Mouse (Mus musculus): ENCODE measurements around the gene Riok1. TPM values are rescaled to one million over a fixed set of nuclear protein-coding genes. Genes with fewer than 3 reads are reported as not detected.
A peak's percentile ranks its signal among the peaks of the same experiment; 100 is the strongest.

Riok1 gene
- total RNA-seq, 2 experiments from 2014 or later: 9.2 to 11.9 TPM

GRCm38 (mm10) chr13:38049888-38050287 lies 13.1 kb downstream of the Riok1 start:
- DNase-seq: no peak
- intact Hi-C loops (cut with DNase I; ENCODE audit: low total_unique reads): no loop called here

GRCm38 (mm10) chr13:38062678-38063077 lies 25.9 kb downstream of the Riok1 start:
- no peak for DNase-seq
- intact Hi-C loops (cut with DNase I; ENCODE audit: low total_unique reads): loop anchor here (10.0 kb wide), 2 partner anchors 142 to 522 kb away; partner anchors contain the start of gene Snrnp48

- intact Hi-C loops (cut with DNase I; ENCODE audit: low total_unique reads): loop anchor here (10.0 kb wide), 2 partner anchors 140 to 520 kb away; partner anchors contain the start of gene Snrnp48
- DNase-seq: peak; percentile 19
Measured at GRCm38 (mm10) chr13:38064854-38065663, 28.3 kb downstream of the Riok1 start.

GRCm38 (mm10) chr13:38070945-38071344 lies 34.1 kb downstream of the Riok1 start:
- intact Hi-C loops (cut with DNase I; ENCODE audit: low total_unique reads): no loop called here
- DNase-seq: no peak

- intact Hi-C loops (cut with DNase I; ENCODE audit: low total_unique reads): no loop called here
- DNase-seq: no peak
Measured at GRCm38 (mm10) chr13:38073374-38074307, 36.8 kb downstream of the Riok1 start.

- intact Hi-C loops (cut with DNase I; ENCODE audit: low total_unique reads): no loop called here
- no peak for DNase-seq
Measured at GRCm38 (mm10) chr13:38074404-38074803, 37.6 kb downstream of the Riok1 start.

- intact Hi-C loops (cut with DNase I; ENCODE audit: low total_unique reads): no loop called here
Measured at GRCm38 (mm10) chr13:38077113-38077512, 40.3 kb downstream of the Riok1 start.

GRCm38 (mm10) chr13:38078836-38079235 lies 42.0 kb downstream of the Riok1 start:
- intact Hi-C loops (cut with DNase I; ENCODE audit: low total_unique reads): no loop called here
- DNase-seq: no peak

More at GRCm38 (mm10) chr13:38077113-38077512, 40.3 kb downstream of the Riok1 start:
- DNase-seq: no peak

- no peak for DNase-seq
- intact Hi-C loops (cut with DNase I; ENCODE audit: low total_unique reads): no loop called here
Measured at GRCm38 (mm10) chr13:38079366-38079765, 42.6 kb downstream of the Riok1 start.

- intact Hi-C loops (cut with DNase I; ENCODE audit: low total_unique reads): no loop called here
- DNase-seq: no peak
Measured at GRCm38 (mm10) chr13:38080014-38080413, 43.2 kb downstream of the Riok1 start.

- intact Hi-C loops (cut with DNase I; ENCODE audit: low total_unique reads): no loop called here
Measured at GRCm38 (mm10) chr13:38080725-38081124, 43.9 kb downstream of the Riok1 start.

GRCm38 (mm10) chr13:38081161-38081560 lies 44.4 kb downstream of the Riok1 start:
- no peak for DNase-seq
- intact Hi-C loops (cut with DNase I; ENCODE audit: low total_unique reads): no loop called here

More at GRCm38 (mm10) chr13:38080725-38081124, 43.9 kb downstream of the Riok1 start:
- DNase-seq: no peak

GRCm38 (mm10) chr13:38086711-38087110 lies 49.9 kb downstream of the Riok1 start:
- no peak for DNase-seq
- intact Hi-C loops (cut with DNase I; ENCODE audit: low total_unique reads): no loop called here

GRCm38 (mm10) chr13:38088008-38088407 lies 51.2 kb downstream of the Riok1 start:
- DNase-seq: no peak
- intact Hi-C loops (cut with DNase I; ENCODE audit: low total_unique reads): no loop called here

GRCm38 (mm10) chr13:38089449-38089848 lies 52.7 kb downstream of the Riok1 start:
- intact Hi-C loops (cut with DNase I; ENCODE audit: low total_unique reads): no loop called here
- no peak for DNase-seq

GRCm38 (mm10) chr13:38089871-38090270 lies 53.1 kb downstream of the Riok1 start:
- intact Hi-C loops (cut with DNase I; ENCODE audit: low total_unique reads): no loop called here
- no peak for DNase-seq

- intact Hi-C loops (cut with DNase I; ENCODE audit: low total_unique reads): no loop called here
- no peak for DNase-seq
Measured at GRCm38 (mm10) chr13:38096207-38096606, 59.4 kb downstream of the Riok1 start.

- intact Hi-C loops (cut with DNase I; ENCODE audit: low total_unique reads): no loop called here
- no peak for DNase-seq
Measured at GRCm38 (mm10) chr13:38103406-38103805, 66.6 kb downstream of the Riok1 start.

- intact Hi-C loops (cut with DNase I; ENCODE audit: low total_unique reads): no loop called here
- no peak for DNase-seq
Measured at GRCm38 (mm10) chr13:38104501-38104900, 67.7 kb downstream of the Riok1 start.

- intact Hi-C loops (cut with DNase I; ENCODE audit: low total_unique reads): no loop called here
- no peak for DNase-seq
Measured at GRCm38 (mm10) chr13:38109081-38109480, 72.3 kb downstream of the Riok1 start.

Data from gastrocnemius, postnatal 14 days (tissue).